Mouse (Mus musculus): ENCODE measurements around the gene Asrgl1. TPM values are rescaled to one million over a fixed set of nuclear protein-coding genes. Genes with fewer than 3 reads are reported as not detected.

The Asrgl1 gene
- 23.5 TPM for polyA plus RNA-seq (2015; fragmentation: Illumina TruSeq; extraction: RNeasy Lipid Tissue Mini Kit (QIAGEN cat#74804); ENCODE audit: insufficient read depth, low replicate concordance)

GRCm38 (mm10) chr19:9135512-9136331 lies at the start of gene Asrgl1:
Asrgl1 (minus strand) TSS chr19:9135636.

GRCm38 (mm10) chr19:9087821-9088220 lies 47.6 kb downstream of the Asrgl1 start, which contains the start of gene Scgb1a1:
Scgb1a1 (minus strand) TSS chr19:9087958.

Other genes starting within 250 kb of the Asrgl1 start
- 31.6 TPM for gene 1810009A15Rik, start 246.8 kb downstream of the Asrgl1 start, polyA plus RNA-seq (2015; fragmentation: Illumina TruSeq; extraction: RNeasy Lipid Tissue Mini Kit (QIAGEN cat#74804); ENCODE audit: insufficient read depth, low replicate concordance)
- not detected for gene Gm49416, start 246.7 kb downstream of the Asrgl1 start, polyA plus RNA-seq (2015; fragmentation: Illumina TruSeq; extraction: RNeasy Lipid Tissue Mini Kit (QIAGEN cat#74804); ENCODE audit: insufficient read depth, low replicate concordance)
- gene Ints5, start 242.6 kb downstream of the Asrgl1 start, polyA plus RNA-seq (2015; fragmentation: Illumina TruSeq; extraction: RNeasy Lipid Tissue Mini Kit (QIAGEN cat#74804); ENCODE audit: insufficient read depth, low replicate concordance) = 8.5 TPM
- 156 TPM for gene Ganab, start 237.6 kb downstream of the Asrgl1 start, polyA plus RNA-seq (2015; fragmentation: Illumina TruSeq; extraction: RNeasy Lipid Tissue Mini Kit (QIAGEN cat#74804); ENCODE audit: insufficient read depth, low replicate concordance)
- gene B3gat3, start 215.3 kb downstream of the Asrgl1 start, polyA plus RNA-seq (2015; fragmentation: Illumina TruSeq; extraction: RNeasy Lipid Tissue Mini Kit (QIAGEN cat#74804); ENCODE audit: insufficient read depth, low replicate concordance) = 44.8 TPM
- gene Rom1, start 206.3 kb downstream of the Asrgl1 start, polyA plus RNA-seq (2015; fragmentation: Illumina TruSeq; extraction: RNeasy Lipid Tissue Mini Kit (QIAGEN cat#74804); ENCODE audit: insufficient read depth, low replicate concordance) = 3.7 TPM
- gene Eml3, start 206.1 kb downstream of the Asrgl1 start, polyA plus RNA-seq (2015; fragmentation: Illumina TruSeq; extraction: RNeasy Lipid Tissue Mini Kit (QIAGEN cat#74804); ENCODE audit: insufficient read depth, low replicate concordance) = 68.8 TPM
- 192 TPM for gene Mta2, start 193.8 kb downstream of the Asrgl1 start, polyA plus RNA-seq (2015; fragmentation: Illumina TruSeq; extraction: RNeasy Lipid Tissue Mini Kit (QIAGEN cat#74804); ENCODE audit: insufficient read depth, low replicate concordance)
- gene Tut1, start 181.8 kb downstream of the Asrgl1 start, polyA plus RNA-seq (2015; fragmentation: Illumina TruSeq; extraction: RNeasy Lipid Tissue Mini Kit (QIAGEN cat#74804); ENCODE audit: insufficient read depth, low replicate concordance) = 24.7 TPM
- 623 TPM for gene Eef1g, start 168.6 kb downstream of the Asrgl1 start, polyA plus RNA-seq (2015; fragmentation: Illumina TruSeq; extraction: RNeasy Lipid Tissue Mini Kit (QIAGEN cat#74804); ENCODE audit: insufficient read depth, low replicate concordance)
- 88.3 TPM for gene Ahnak, start 146.4 kb downstream of the Asrgl1 start, polyA plus RNA-seq (2015; fragmentation: Illumina TruSeq; extraction: RNeasy Lipid Tissue Mini Kit (QIAGEN cat#74804); ENCODE audit: insufficient read depth, low replicate concordance)
- not detected for gene Scgb1a1, start 47.7 kb downstream of the Asrgl1 start, polyA plus RNA-seq (2015; fragmentation: Illumina TruSeq; extraction: RNeasy Lipid Tissue Mini Kit (QIAGEN cat#74804); ENCODE audit: insufficient read depth, low replicate concordance)